Mouse (Mus musculus): ENCODE data around the gene Pde4b. TPM values are rescaled to one million over a fixed set of nuclear protein-coding genes. Genes with fewer than 3 reads are reported as not detected.

Pde4b gene
- total RNA-seq, 2 experiments from 2014 or later = 17.1 to 20.0 TPM

DNA sequence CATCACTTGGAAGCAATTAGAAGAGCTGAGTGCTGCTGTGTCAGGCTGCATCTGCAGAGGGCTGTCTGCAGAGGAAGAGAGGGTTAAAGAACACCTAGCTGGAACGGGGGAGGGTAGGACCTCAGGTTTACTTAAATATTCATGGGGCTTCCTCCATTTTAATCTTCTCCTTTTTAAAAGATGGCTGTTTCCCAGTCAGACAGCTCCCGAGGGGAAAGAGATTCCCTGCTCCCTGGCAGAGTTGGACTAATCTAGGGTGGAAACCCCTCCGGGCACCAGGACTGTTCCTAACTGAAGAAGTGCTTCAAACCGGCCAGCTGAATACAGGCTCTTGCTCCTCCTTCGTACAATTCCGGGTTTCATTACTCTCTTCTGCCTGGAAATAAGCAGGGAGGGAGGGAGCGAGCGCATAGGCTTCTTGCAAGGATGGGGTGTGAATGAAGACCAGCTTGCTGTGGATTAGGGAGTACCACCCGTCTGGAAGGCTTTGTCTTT, 502.2 kb downstream of the Pde4b start:
- no peak for ATAC-seq (ENCODE audit: poor library complexity, severe bottlenecking)

DNA sequence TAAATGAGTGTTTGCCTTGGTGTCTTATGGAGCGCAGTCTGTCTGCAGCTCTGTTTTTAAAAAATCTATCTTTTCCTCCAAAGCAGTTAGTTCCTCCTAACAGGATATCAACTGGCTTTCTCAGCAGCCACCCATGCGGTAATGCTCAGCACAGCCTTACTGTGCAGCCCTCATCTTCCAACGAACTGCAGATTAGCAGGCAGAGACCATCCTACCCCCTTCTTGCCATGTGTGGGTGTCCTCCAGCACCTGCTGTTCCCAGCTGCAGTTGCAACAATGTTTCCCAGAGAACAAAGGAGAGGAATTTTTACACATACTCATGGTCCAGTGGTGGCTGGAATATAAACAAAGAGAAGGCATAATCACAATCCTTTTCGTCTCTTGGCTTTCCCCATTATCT, 504.5 kb downstream of the Pde4b start:
- ATAC-seq (ENCODE audit: poor library complexity, severe bottlenecking) = no peak

DNA sequence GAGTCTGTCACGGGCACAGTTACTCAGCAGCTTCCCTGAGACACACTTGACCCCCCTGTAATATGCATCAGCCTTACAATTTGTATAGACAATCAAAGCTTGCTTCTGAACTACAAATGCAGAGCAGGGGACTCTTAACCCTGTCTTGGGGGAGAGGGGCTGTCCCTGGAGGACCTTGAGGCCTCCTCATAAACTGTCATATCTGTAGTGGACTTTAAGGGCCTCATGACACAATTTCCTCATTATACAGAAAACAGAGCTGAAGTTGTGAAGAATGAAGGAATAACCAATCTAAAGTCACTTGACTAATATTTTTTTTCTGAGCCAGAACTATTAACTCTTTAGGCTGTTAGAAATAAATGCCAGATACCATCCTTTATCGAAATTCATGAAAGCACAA, 505.2 kb downstream of the Pde4b start:
- no peak for ATAC-seq (ENCODE audit: poor library complexity, severe bottlenecking)

DNA sequence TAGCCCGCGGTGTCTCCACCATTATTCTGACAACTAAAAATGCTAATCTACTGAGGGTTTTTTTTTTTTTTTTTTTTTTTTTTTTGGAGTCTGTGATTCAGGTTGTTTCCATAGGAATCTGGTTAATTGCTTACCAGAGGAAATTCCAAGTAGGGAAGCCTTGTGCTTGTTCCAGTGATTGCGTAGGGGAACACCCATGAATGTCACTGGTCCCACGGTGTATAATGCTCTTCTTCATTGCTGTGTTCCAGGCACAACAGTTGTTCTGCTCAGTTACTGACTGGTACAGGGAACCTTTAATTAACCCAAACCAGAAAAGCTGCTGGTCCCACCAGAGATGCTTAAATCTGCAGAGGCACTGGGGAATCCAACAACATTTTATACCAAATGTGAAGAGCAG, 506.3 kb downstream of the Pde4b start:
- ATAC-seq (ENCODE audit: poor library complexity, severe bottlenecking) = no peak

DNA sequence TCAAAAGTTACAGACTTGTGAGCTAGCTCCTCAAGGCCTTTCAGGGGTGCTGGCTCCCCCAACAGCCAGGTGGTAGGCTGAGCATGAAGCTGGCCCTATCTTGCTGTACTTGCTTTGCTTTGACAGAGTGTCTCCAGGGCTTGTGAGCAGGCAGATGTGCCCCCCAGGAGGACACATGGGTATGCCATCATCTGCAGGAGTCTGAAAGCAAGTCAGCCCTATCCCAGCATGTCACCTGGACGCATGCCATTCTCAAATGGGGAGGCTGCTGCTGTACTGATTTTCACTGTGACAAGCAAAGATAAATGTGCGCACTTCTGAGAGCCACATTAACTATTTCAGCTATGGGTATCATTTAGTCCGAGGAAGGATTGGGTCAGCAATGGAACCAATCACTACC, 507.2 kb downstream of the Pde4b start:
- ATAC-seq (ENCODE audit: poor library complexity, severe bottlenecking) = no peak

DNA sequence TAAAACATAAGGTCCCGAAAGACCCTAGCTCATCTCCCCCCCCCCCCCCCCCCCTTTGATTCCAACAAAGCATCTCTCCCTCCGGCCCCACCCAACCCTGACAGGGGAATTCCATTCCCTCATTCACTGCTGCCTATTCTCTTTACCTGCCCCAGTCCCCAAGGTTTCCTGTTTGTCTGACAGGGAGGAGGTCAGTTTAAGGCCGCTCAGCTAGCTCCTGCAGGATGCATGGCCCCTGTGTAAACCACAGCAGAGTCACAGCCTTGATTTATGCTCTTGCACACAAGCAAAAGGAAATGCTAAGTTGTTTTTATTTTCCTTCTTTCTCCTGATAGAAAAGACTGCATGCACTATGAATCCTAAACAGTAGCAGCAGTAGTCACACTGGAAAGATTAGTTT, 516.6 kb downstream of the Pde4b start:
- no peak for ATAC-seq (ENCODE audit: poor library complexity, severe bottlenecking)

DNA sequence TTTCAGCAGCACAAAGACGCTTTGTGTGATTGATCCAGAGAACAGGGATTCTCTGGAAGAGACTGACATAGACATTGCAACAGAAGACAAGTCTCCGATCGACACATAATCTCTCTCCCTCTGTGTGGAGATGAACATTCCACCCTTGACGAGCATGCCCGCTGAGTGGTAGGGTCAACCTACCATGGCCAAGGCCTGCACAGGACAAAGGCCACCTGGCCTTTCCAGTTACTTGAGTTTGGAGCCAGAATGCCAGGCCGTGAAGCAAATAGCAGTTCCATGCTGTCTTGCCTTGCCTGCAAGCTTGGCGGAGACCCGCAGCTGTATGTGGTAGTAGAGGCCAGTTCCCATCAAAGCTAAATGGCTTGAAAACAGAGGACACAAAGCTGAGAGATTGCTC, 517.9 kb downstream of the Pde4b start:
- no peak for ATAC-seq (ENCODE audit: poor library complexity, severe bottlenecking)

DNA sequence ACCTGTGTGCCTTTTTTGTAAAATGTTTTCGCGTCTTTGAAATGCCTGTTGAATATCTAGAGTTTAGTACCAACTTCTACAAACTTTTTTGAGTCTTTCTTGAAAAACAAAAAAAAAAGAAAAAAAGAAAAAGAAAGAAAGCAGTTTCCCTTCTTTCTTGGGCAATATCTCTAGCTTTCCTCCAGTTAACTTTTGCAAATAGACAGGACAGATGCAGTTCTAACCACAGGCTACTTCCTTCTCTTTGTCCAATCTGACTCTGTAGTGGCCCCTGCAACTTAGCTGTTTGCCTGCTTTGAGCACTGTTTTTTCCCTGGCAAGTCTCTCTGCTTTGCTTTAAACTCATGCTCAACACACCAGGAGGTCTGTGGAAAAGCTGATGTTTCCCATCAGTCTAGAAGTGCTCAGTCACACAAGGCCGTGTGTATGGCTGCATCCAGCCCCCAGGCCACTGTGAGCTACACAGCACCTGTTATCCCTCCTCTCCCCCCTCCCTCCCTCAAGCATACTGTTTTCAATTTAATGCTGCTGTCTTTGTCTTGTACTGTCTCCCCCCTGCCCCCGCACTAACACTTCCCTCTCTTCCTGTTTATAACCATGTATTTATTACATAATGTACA, 518.5 kb downstream of the Pde4b start:
- peak; percentile 18; the same call in 1 of the 2 replicates for ATAC-seq (ENCODE audit: poor library complexity, severe bottlenecking)

DNA sequence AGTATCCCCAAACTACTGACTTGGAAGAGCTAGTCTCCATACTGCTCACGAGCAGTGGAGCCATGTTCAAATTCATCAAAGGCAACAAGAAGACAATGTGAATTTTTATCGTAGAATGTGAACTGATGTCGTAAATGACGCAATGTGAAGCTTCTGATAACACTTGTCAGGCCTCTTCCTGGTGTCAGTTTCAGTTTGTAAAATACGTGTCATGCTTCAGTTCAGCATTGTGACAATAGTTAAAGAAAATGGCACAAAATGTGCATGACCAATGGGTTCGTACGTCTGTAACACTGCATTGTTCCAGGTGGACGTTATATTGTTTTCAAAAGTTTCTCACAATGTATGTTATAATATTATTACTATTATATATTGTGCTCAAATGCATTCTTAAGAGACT, 519.5 kb downstream of the Pde4b start:
- peak; percentile 50; the same call in 1 of the 2 replicates for ATAC-seq (ENCODE audit: poor library complexity, severe bottlenecking)

DNA sequence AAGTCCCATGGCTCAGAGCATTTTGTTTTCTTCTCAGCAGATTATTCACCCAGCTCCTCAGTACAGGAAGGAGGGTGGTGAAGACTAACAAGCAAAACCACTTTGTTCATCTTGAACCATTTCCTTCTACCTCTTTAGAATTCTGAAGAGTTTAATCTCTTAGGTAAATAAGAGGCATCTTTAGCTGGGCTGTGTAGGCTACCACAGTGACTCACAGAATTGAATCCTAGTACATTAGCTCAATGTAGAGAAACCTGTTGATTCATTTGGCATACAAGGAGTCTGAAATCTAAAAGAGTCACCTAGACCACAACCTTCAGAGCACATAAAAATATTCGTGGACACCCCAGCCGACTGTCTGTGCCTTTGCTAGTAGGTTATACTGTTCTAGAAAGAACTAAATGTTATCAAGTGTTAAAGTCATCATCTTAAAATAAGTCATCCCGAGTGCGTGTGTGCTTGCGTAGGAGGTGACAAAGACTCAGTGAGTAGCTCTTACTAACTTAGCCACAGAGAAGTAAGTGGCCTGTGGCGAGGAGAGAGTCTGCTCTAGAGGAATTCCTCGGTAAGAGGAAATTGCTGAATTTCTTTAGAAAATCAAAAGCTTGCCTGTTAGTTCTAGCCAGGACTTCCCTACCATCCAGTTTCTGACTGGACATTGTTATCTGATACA, 520.5 kb downstream of the Pde4b start:
- peak; percentile 57 for ATAC-seq (ENCODE audit: poor library complexity, severe bottlenecking)

DNA sequence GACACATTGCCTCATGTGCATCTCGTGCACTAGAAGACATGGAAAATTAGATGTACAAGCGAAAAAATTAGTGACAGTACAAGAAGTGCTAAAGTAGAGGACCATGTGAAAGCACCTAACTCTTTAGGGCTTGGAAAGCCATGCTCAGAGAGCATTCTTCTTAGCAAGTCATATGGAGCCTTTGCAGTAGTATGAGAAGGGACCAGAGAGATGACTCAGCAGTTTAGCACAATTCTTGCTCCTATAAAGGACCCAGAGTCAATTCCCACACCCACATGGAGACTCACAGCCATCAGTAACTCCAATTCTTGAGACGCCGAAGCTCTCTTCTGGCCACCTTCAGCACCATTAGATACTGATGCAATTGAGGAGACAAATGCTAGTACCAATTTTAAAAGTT, 525.3 kb downstream of the Pde4b start:
- no peak for ATAC-seq (ENCODE audit: poor library complexity, severe bottlenecking)

DNA sequence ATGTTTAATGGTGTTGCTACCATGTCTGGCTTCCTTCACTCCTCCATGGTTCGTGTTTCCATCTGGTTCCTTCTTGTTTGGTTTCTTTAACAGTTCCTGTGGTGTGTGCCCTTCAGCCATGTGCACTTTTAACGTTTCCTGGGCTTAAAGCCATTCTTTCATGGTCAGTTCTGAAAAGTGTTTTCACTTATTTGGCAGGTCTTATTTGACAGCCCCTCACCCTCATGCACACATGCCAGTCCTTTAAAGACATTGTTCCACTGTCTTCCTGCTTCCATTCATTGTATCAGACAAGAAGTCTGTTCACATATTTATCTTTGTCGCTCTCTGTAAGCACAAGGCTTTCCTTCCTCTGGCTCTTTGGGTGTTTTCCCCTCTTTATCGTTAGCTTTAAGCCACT, 530.4 kb downstream of the Pde4b start:
- no peak for ATAC-seq (ENCODE audit: poor library complexity, severe bottlenecking)

DNA sequence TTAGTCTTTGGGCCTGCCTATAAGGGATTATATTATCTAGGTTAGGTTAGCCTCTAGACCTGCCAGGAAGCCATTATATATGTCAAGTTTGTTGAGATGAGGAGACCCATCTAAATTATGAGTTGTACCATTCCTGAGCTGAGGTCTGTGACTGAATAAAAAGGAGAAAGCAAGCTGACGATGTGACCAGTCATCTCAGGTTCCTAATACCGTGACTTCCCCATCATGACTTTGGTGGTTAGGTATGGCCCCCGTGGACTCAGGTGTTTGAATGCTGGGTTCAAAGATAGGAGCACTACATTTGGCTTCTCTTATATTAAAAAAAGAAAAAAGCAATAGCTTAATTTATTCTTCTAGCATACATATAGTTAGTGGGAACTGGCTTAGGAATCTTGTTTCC, 531.3 kb downstream of the Pde4b start:
- no peak for ATAC-seq (ENCODE audit: poor library complexity, severe bottlenecking)

DNA sequence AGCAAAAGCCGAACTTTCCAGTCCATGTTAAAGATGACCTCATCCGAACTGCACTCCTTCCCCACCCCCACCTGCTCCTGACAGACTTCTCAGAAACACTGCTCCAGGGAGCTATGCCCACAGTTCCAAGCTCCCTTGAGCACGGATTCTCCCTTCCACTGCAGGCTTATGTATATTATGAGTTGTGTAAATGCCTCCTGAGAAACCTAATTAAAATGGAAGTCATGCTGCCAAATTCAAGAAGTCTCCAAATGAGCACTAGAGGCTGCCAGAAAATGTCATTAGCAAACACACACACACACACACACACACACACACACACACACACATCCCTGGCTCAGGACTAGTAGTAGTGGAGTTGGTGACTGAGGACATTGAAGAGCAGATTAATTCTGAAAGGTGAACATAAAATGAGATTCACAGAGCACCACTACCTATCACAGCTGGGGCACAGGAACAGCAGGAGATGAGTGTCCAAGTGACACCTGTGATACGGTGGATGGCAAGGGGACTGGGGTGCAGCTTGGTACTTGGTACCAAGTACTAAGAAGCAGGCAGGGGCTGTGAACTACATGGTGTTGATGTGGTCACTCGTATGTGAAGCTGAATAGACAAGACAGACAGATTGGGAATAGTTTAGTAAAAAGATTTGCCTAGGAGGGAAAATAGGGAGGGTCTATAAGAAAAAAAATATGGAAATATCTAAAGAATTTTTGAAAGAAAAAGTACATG, 533.0 kb downstream of the Pde4b start:
- ATAC-seq (ENCODE audit: poor library complexity, severe bottlenecking) = no peak

DNA sequence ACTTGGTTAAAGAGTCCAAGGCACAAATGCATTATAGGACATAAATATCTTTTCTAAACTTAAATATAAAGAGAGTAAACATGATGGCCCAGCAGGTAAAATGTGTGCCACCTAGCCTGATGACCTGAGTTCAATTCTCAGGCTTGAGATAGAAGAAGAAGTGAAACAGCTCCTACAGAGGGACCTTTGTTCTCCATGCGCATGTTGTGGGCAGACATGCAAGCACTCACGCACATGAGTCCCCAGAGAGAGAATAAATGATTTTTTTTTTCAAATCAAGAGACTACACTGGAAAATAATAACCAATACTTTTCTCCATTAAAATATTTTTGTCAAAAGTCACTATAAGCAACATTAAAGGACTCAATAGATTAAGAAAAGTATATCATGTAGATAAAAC, 533.8 kb downstream of the Pde4b start:
- no peak for ATAC-seq (ENCODE audit: poor library complexity, severe bottlenecking)

DNA sequence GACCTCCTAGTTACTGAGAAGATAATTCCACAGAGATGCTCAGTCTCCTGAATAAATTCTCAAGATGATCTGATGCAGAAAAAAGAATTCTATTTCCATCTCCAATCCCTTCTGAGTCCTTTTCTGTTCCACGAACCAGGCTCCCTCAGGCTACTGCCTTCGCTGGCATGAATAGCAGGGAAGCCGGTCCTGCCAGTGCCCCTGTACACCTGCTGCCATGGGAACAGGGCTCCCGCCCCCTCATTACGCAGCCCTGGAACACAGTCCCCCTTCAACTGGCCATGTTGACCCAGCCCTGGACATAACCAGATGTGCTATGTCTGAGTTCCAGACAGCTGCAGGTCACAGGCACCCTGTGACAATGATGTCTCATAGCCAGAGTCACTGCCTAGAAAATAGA, 535.6 kb downstream of the Pde4b start:
- no peak for ATAC-seq (ENCODE audit: poor library complexity, severe bottlenecking)

DNA sequence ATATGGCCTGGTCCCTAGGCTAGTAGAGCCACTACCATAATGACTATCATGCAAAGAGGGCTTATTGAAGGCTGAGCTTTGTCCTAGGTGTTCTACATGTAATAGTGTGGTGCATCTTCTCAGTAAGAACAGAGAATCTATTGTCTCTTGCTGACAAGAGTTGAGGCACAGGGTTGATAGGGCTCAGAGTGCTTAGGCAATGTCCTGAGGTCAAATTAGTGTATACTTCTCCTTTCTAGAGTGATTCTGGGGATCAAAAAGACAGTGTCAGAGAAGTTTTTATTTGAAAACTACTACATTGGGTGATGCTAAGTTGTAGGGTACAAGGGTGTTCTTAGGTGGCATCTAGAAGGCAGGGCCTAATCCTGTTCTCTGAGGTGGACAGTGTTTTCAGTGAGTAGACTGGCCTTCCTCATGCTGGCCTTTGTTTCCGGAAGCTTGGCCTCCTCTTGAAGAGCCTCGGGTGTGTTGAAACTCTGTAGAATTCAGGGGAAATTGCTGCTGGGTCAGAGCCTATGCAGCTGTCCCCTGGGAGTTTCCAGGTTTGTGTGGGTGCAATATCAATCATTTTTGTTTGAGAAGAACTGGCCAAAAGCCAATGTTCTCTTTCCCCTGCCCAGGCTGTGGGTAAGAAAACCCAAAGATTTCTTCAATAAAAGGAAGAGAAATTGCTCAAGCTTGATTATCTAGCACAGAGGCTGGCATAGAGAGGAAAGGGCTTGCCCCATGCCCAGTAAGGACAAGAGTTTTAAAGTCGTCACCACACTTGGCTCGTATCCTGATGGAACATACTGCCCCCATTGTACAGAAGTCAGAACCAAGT, 536.7 kb downstream of the Pde4b start:
- peak; percentile 65 for ATAC-seq (ENCODE audit: poor library complexity, severe bottlenecking)

DNA sequence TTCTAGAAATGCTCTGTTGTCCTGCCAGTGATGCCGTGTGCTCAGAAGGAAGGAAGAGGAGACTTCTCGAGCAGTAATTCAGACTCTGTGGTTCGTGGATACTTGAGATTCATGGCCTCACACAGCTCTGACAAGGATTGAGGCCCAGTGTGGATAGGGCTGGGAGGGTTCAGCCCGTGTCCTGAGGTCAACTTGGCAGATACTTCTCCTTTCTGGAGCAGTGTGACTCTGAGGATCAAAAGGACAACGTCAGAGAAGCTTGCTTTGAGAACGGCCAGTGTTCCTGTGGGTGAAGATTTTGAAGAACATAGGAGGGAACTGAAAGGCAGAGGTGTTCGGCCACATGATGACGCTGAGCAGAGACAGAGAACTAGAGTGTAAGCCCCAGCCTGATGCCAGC, 537.6 kb downstream of the Pde4b start:
- ATAC-seq (ENCODE audit: poor library complexity, severe bottlenecking) = peak; percentile 78

DNA sequence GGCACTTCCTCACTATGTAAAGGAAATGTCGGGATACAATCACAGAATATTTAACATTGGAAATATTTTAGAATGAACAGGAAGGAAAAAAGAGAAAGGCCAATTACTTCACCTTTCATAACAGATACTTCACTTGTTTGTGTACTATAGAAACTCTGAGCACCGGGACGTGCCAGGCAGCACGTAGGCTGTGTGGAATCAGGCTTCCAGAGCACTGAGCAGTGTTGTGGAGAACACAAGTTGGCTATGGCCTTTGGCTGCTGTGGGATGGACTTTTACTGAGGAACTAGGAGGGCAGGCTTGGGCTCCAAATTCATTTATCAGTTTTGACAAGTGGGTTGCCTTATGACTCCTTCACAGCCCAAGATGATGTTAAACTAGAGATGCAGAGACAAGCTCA, 540.5 kb downstream of the Pde4b start:
- no peak for ATAC-seq (ENCODE audit: poor library complexity, severe bottlenecking)

DNA sequence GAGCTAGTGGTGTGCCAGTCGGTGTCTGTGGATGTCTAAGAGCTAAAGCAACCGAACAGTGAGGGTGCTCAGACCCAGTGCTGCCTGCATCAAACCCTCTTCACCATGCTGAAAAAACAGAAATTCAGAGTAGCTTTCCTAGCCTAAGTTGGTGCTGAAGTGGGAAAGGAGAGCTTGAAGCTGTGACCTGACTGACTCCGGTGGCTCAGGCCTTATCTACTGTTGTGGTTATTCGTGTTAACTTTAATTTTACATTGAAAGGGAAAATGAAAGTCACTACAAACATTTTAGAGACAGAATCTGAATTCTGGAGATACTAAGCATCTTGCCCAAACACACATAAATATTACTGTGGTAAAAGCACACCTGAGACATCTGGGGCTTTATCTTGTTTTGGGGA, 542.3 kb downstream of the Pde4b start:
- ATAC-seq (ENCODE audit: poor library complexity, severe bottlenecking) = no peak

DNA sequence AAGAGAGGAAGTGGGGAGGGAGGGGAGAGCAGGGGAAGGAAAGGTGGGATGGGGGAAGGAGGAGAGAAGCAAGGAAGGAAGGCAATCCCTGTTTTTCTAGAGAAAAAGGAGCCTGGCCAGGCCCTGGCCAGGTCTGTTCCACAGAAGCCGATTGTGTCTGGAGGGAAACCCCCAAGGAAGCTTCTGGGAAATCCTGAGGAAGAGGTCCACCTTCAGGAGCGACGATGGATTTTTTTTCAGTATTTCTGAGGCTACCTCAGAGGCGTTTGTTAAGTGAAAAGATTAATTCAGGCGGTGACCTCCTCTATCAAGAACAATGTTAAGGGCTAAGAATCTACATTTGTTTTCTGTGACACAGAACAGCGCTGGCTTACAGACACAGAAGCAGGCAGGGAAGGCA, 542.9 kb downstream of the Pde4b start:
- ATAC-seq (ENCODE audit: poor library complexity, severe bottlenecking) = no peak
